Comparison of ENCODE assay signal across 15 mouse cellular contexts in genomic region chr2:135544882-135545281, GRCm38 (mm10).
"Had no signal": no experiment of that assay in that cellular context is flagged by ENCODE, and none has a peak within 500 bp of the region (broad histone marks: within the 10 kb centered on the region; RNA-seq: fewer than 3 reads in every experiment).

No protein-coding gene starts in this region.

- DNase-seq: cerebellum, adult 9-11 months; cerebellum, postnatal 10 days; cerebellum, postnatal 14 days; cerebellum, postnatal 25 days; cerebellum, postnatal 36 days; embryo, embryonic 11 days; forebrain, postnatal 0 days; gastrocnemius, adult 2 months; gastrocnemius, postnatal 10 days; gastrocnemius, postnatal 14 days; gastrocnemius, postnatal 25 days; gastrocnemius, postnatal 36 days; heart, adult 11 months; heart, adult 18-20 months; heart, adult 2 months had no signal
